Mouse (Mus musculus): ENCODE results near the gene Rhof. TPM values are rescaled to one million over a fixed set of nuclear protein-coding genes. Genes with fewer than 3 reads are reported as not detected.
A peak's percentile ranks its signal among the peaks of the same experiment; 100 is the strongest.

Rhof gene
- polyA plus RNA-seq (2012; ENCODE audit: insufficient read depth, insufficient read length, missing spikeins): 0.48 and 0.67 TPM in 2 replicates

- Histone ChIP-seq H3K4me3 (ENCODE audit: insufficient read depth, low read depth, low read length) (peak within 1 kb of the TSS; percentile 32), H3K4me1 (ENCODE audit: control insufficient read depth, insufficient read depth, insufficient read length, low read length) (peaks cover 10% of the 10 kb centered on the region), H3K27ac (replicated peaks; ENCODE audit: low read depth, low read length) (no peak within 1 kb of the TSS)
Observed at GRCm38 (mm10) chr5:123132308-123133071, at the start of gene Rhof. Gene Rhof (minus strand): TSS chr5:123132692.

- Histone ChIP-seq H3K4me3 (ENCODE audit: insufficient read depth, low read depth, low read length) (no peak overlapping the region), H3K4me1 (ENCODE audit: control insufficient read depth, insufficient read depth, insufficient read length, low read length) (no peaks in the 10 kb centered on the region), H3K27ac (replicated peaks; ENCODE audit: low read depth, low read length) (no peak overlapping the region)
Observed at GRCm38 (mm10) chr5:123181536-123181935, 49.0 kb upstream of the Rhof start.

- H3K4me1 ChIP-seq (ENCODE audit: control insufficient read depth, insufficient read depth, insufficient read length, low read length): no peaks in the 10 kb centered on the region
- H3K27ac ChIP-seq (replicated peaks; ENCODE audit: low read depth, low read length): no peak overlapping the region
- no peak overlapping the region for H3K4me3 ChIP-seq (ENCODE audit: insufficient read depth, low read depth, low read length)
Observed at GRCm38 (mm10) chr5:123180390-123180789, 47.9 kb upstream of the Rhof start.

GRCm38 (mm10) chr5:123178792-123179191 lies 46.3 kb upstream of the Rhof start:
- Histone ChIP-seq H3K4me3 (ENCODE audit: insufficient read depth, low read depth, low read length) (no peak overlapping the region), H3K4me1 (ENCODE audit: control insufficient read depth, insufficient read depth, insufficient read length, low read length) (no peaks in the 10 kb centered on the region), H3K27ac (replicated peaks; ENCODE audit: low read depth, low read length) (no peak overlapping the region)

GRCm38 (mm10) chr5:123171646-123172350 lies 39.3 kb upstream of the Rhof start:
- H3K4me3 ChIP-seq (ENCODE audit: insufficient read depth, low read depth, low read length): no peak overlapping the region
- no peak overlapping the region for H3K27ac ChIP-seq (replicated peaks; ENCODE audit: low read depth, low read length)
- H3K4me1 ChIP-seq (ENCODE audit: control insufficient read depth, insufficient read depth, insufficient read length, low read length): no peaks in the 10 kb centered on the region

GRCm38 (mm10) chr5:123170365-123170764 lies 37.9 kb upstream of the Rhof start:
- Histone ChIP-seq H3K4me1 (ENCODE audit: control insufficient read depth, insufficient read depth, insufficient read length, low read length) (no peaks in the 10 kb centered on the region), H3K27ac (replicated peaks; ENCODE audit: low read depth, low read length) (no peak overlapping the region), H3K4me3 (ENCODE audit: insufficient read depth, low read depth, low read length) (no peak overlapping the region)

GRCm38 (mm10) chr5:123169284-123169683 lies 36.8 kb upstream of the Rhof start, which contains the start of gene Psmd9:
Gene Psmd9 (plus strand): TSS chr5:123169413.
- Histone ChIP-seq H3K4me1 (ENCODE audit: control insufficient read depth, insufficient read depth, insufficient read length, low read length) (no peaks in the 10 kb centered on the region), H3K4me3 (ENCODE audit: insufficient read depth, low read depth, low read length) (no peak within 1 kb of the TSS), H3K27ac (replicated peaks; ENCODE audit: low read depth, low read length) (no peak within 1 kb of the TSS)

GRCm38 (mm10) chr5:123167591-123167990 lies 35.1 kb upstream of the Rhof start:
- H3K27ac ChIP-seq (replicated peaks; ENCODE audit: low read depth, low read length): no peak overlapping the region
- H3K4me3 ChIP-seq (ENCODE audit: insufficient read depth, low read depth, low read length): no peak overlapping the region
- no peaks in the 10 kb centered on the region for H3K4me1 ChIP-seq (ENCODE audit: control insufficient read depth, insufficient read depth, insufficient read length, low read length)

GRCm38 (mm10) chr5:123166437-123166836 lies 33.9 kb upstream of the Rhof start:
- Histone ChIP-seq H3K4me1 (ENCODE audit: control insufficient read depth, insufficient read depth, insufficient read length, low read length) (no peaks in the 10 kb centered on the region), H3K27ac (replicated peaks; ENCODE audit: low read depth, low read length) (no peak overlapping the region), H3K4me3 (ENCODE audit: insufficient read depth, low read depth, low read length) (no peak overlapping the region)

GRCm38 (mm10) chr5:123162942-123163341 lies 30.4 kb upstream of the Rhof start:
- no peak overlapping the region for H3K27ac ChIP-seq (replicated peaks; ENCODE audit: low read depth, low read length)
- H3K4me3 ChIP-seq (ENCODE audit: insufficient read depth, low read depth, low read length): no peak overlapping the region
- H3K4me1 ChIP-seq (ENCODE audit: control insufficient read depth, insufficient read depth, insufficient read length, low read length): no peaks in the 10 kb centered on the region

GRCm38 (mm10) chr5:123160341-123160740 lies 27.8 kb upstream of the Rhof start:
- Histone ChIP-seq H3K27ac (replicated peaks; ENCODE audit: low read depth, low read length) (no peak overlapping the region), H3K4me3 (ENCODE audit: insufficient read depth, low read depth, low read length) (no peak overlapping the region), H3K4me1 (ENCODE audit: control insufficient read depth, insufficient read depth, insufficient read length, low read length) (no peaks in the 10 kb centered on the region)

- H3K4me1 ChIP-seq (ENCODE audit: control insufficient read depth, insufficient read depth, insufficient read length, low read length): no peaks in the 10 kb centered on the region
- no peak overlapping the region for H3K27ac ChIP-seq (replicated peaks; ENCODE audit: low read depth, low read length)
- no peak overlapping the region for H3K4me3 ChIP-seq (ENCODE audit: insufficient read depth, low read depth, low read length)
Observed at GRCm38 (mm10) chr5:123159866-123160265, 27.4 kb upstream of the Rhof start.

- Histone ChIP-seq H3K4me1 (ENCODE audit: control insufficient read depth, insufficient read depth, insufficient read length, low read length) (no peaks in the 10 kb centered on the region), H3K27ac (replicated peaks; ENCODE audit: low read depth, low read length) (no peak overlapping the region)
Observed at GRCm38 (mm10) chr5:123159446-123159845, 27.0 kb upstream of the Rhof start.

GRCm38 (mm10) chr5:123157972-123158371 lies 25.5 kb upstream of the Rhof start:
- H3K4me3 ChIP-seq (ENCODE audit: insufficient read depth, low read depth, low read length): no peak overlapping the region
- H3K27ac ChIP-seq (replicated peaks; ENCODE audit: low read depth, low read length): no peak overlapping the region

More at GRCm38 (mm10) chr5:123159446-123159845, 27.0 kb upstream of the Rhof start:
- H3K4me3 ChIP-seq (ENCODE audit: insufficient read depth, low read depth, low read length): no peak overlapping the region

GRCm38 (mm10) chr5:123156763-123157162 lies 24.3 kb upstream of the Rhof start:
- Histone ChIP-seq H3K27ac (replicated peaks; ENCODE audit: low read depth, low read length) (no peak overlapping the region), H3K4me1 (ENCODE audit: control insufficient read depth, insufficient read depth, insufficient read length, low read length) (no peaks in the 10 kb centered on the region), H3K4me3 (ENCODE audit: insufficient read depth, low read depth, low read length) (no peak overlapping the region)

More at GRCm38 (mm10) chr5:123157972-123158371, 25.5 kb upstream of the Rhof start:
- H3K4me1 ChIP-seq (ENCODE audit: control insufficient read depth, insufficient read depth, insufficient read length, low read length): no peaks in the 10 kb centered on the region

Measured in brown adipose tissue, adult 24 weeks (tissue).